Mouse (Mus musculus) limb, embryonic 11.5 days (tissue): ENCODE data around the gene Cobll1. TPM values are rescaled to one million over a fixed set of nuclear protein-coding genes. Genes with fewer than 3 reads are reported as not detected.

Experiments used
- ATAC-seq: fragments of 200-750 bp; cut with Nextera tagmentation; 2 replicates; pipeline ENCODE4 v1.8.0; 2017; ENCODE audit warnings: low read depth; ENCODE audit not compliant: insufficient number of reproducible peaks, low FRiP score, low TSS enrichment
- DNase-seq: peaks from one replicate; pipeline ENCODE4 v3.0.0-alpha.2; 2015; ENCODE audit warnings: low spot score
- H3K27ac ChIP-seq: fragments of 300-500 bp; sonication (generic); replicated peaks from 2 replicates; pipeline ENCODE4 v1.5.1; 2014; ENCODE audit warnings: low read depth, mild to moderate bottlenecking, low read length
- H3K27me3 ChIP-seq: fragments of 300-500 bp; sonication (generic); 2 replicates; pipeline ENCODE4 v1.6.1; 2014; ENCODE audit warnings: mild to moderate bottlenecking, low read length, mixed read lengths; ENCODE audit not compliant: control insufficient read depth, insufficient read depth
- H3K36me3 ChIP-seq: fragments of 300-500 bp; sonication (generic); 2 replicates; pipeline ENCODE4 v1.6.1; 2014; ENCODE audit warnings: mild to moderate bottlenecking, low read length, moderate library complexity, mixed read lengths; ENCODE audit not compliant: control insufficient read depth, insufficient read depth
- H3K4me1 ChIP-seq: fragments of 300-500 bp; sonication (generic); 2 replicates; pipeline ENCODE4 v1.6.1; 2014; ENCODE audit warnings: low read length, mixed read lengths; ENCODE audit not compliant: control insufficient read depth, insufficient read depth
- H3K4me2 ChIP-seq: fragments of 300-500 bp; sonication (generic); 2 replicates; pipeline ENCODE4 v1.6.1; 2014; ENCODE audit warnings: low read depth, mild to moderate bottlenecking, moderate library complexity; ENCODE audit not compliant: severe bottlenecking
- H3K4me3 ChIP-seq: fragments of 300-500 bp; sonication (generic); 2 replicates; pipeline ENCODE4 v1.5.1; 2014; ENCODE audit warnings: low read depth, low read length
- H3K9ac ChIP-seq: fragments of 300-500 bp; sonication (generic); 2 replicates; pipeline ENCODE4 v1.6.1; 2014; ENCODE audit warnings: mild to moderate bottlenecking, low read length
- H3K9me3 ChIP-seq: fragments of 300-500 bp; sonication (generic); 2 replicates; pipeline ENCODE4 v1.6.1; 2016; ENCODE audit warnings: low read length; ENCODE audit not compliant: control insufficient read depth
- WGBS: fragments of 180-500 bp; shearing (Covaris S2); extraction: QIAGEN DNeasy Blood & Tissue Kit; methylation state at CpG from one replicate; pipeline ENCODE4 v1.1.7; 2014; 5-methylcytosine and 5-hydroxymethylcytosine counted together
- polyA plus RNA-seq: library from polyadenylated mRNA; unstranded; fragments of >200 nt; fragmentation: Nextera tagmentation; extraction: Ambion mirVana; gene quantifications from 2 replicates; pipeline ENCODE4 v1.2.1, GENCODE M21; 2014

Gene Cobll1
- polyA plus RNA-seq, 1 experiment from 2014 or later, result 1.6 TPM

DNA sequence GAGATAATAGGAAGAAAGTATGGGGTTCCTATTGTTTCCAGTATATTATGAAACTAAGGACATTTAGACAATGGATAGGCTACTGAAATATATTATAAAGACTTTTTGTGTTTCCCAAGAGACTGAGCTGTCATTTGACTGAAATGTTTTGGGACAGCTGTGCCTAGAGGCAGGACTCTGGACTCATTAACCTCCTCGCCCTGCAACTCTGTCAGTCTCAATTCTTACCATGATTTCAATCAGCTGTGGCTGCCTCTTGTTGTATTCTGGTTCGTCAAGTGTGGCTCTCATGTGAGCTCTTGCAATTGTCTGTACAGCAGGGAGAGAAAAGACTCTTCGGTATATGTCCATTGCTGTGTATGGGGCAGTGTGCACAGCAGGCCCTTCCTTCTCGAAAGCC lies 163.8 kb downstream of the Cobll1 start:
- Histone ChIP-seq H3K9ac (no peak overlapping the region), H3K4me1 (no peaks in the 10 kb centered on the region), H3K4me3 (no peak overlapping the region), H3K36me3 (no peaks in the 10 kb centered on the region), H3K9me3 (no peaks in the 10 kb centered on the region), H3K27me3 (no peaks in the 10 kb centered on the region), H3K4me2 (no peak overlapping the region), H3K27ac (no peak overlapping the region)
- no peak for ATAC-seq
- no peak for DNase-seq
- whole genome bisulfite sequencing, result 82% methylated on average over 4 of the region's 4 CpGs

DNA sequence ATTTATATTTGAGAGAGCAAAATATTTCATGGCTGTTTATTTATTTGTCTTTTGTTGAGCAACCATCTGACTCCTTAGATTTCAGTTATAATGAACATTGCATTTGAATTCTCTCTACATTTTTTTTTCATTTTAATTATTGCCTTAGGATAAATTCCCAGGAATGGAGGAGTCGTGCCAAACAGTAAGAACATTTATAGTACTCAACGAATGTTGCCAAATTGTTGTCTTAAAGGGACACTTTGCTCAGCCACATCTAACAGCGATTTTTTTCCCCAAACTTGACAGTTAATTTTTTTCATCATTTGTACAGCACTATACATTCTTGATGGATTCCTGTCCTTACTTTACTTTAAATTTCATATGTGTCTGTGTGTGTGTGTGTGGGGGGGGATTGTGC lies 167.0 kb downstream of the Cobll1 start:
- no peaks in the 10 kb centered on the region for H3K36me3 ChIP-seq
- H3K9me3 ChIP-seq, result no peaks in the 10 kb centered on the region
- no peak overlapping the region for H3K4me2 ChIP-seq
- 82% methylated on average over 3 of the region's 3 CpGs for WGBS
- no peak overlapping the region for H3K9ac ChIP-seq
- no peak for ATAC-seq
- no peaks in the 10 kb centered on the region for H3K27me3 ChIP-seq
- DNase-seq, result no peak
- no peak overlapping the region for H3K4me3 ChIP-seq
- H3K27ac ChIP-seq, result no peak overlapping the region
- H3K4me1 ChIP-seq, result no peaks in the 10 kb centered on the region

DNA sequence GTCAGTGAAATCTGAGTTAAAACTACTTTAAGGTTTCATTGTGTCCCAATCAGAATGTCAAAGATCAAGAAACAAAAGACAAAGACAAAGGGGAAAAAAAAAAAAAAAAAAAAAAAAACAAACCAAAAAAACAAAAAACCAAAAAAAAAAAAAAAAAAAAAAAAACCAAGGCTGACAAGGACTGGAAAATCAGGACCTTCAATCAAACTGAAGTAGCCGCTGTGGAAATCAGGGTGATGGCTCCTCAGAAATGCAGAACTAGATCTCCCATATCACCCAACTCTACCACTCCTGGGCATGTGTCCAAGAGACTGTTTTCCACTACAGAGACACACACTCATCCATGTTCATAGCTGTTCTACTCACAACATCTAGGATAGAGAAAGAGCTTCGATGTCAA lies 185.4 kb downstream of the Cobll1 start:
- WGBS, result 92% methylated on average over 2 of the region's 2 CpGs
- Histone ChIP-seq H3K27me3 (no peaks in the 10 kb centered on the region), H3K9ac (no peak overlapping the region), H3K4me1 (no peaks in the 10 kb centered on the region), H3K9me3 (no peaks in the 10 kb centered on the region), H3K27ac (no peak overlapping the region), H3K4me3 (no peak overlapping the region), H3K36me3 (no peaks in the 10 kb centered on the region), H3K4me2 (no peak overlapping the region)
- ATAC-seq (no peak), DNase-seq (no peak)

- Histone ChIP-seq H3K27ac (no peak overlapping the region), H3K4me2 (no peak overlapping the region), H3K9ac (no peak overlapping the region), H3K36me3 (no peaks in the 10 kb centered on the region), H3K9me3 (no peaks in the 10 kb centered on the region), H3K4me1 (no peaks in the 10 kb centered on the region), H3K4me3 (no peak overlapping the region), H3K27me3 (no peaks in the 10 kb centered on the region)
- no peak for DNase-seq
- WGBS, result 92% methylated on average over 6 of the region's 6 CpGs
- no peak for ATAC-seq
Observed at GRCm38 (mm10) chr2:65052191-65053012, 186.8 kb downstream of the Cobll1 start.

- no peak overlapping the region for H3K27ac ChIP-seq
- DNase-seq (no peak), ATAC-seq (no peak)
- H3K4me1 ChIP-seq, result no peaks in the 10 kb centered on the region
- H3K9ac ChIP-seq, result no peak overlapping the region
- H3K4me3 ChIP-seq, result no peak overlapping the region
- no peaks in the 10 kb centered on the region for H3K36me3 ChIP-seq
- no peak overlapping the region for H3K4me2 ChIP-seq
- WGBS, result 96% methylated on average over 3 of the region's 3 CpGs
- no peaks in the 10 kb centered on the region for H3K27me3 ChIP-seq
- no peaks in the 10 kb centered on the region for H3K9me3 ChIP-seq
Observed at GRCm38 (mm10) chr2:65050776-65051175, 188.4 kb downstream of the Cobll1 start.

GRCm38 (mm10) chr2:65048234-65049017 lies 190.8 kb downstream of the Cobll1 start:
- Histone ChIP-seq H3K36me3 (no peaks in the 10 kb centered on the region), H3K9me3 (no peaks in the 10 kb centered on the region), H3K4me3 (no peak overlapping the region), H3K27me3 (no peaks in the 10 kb centered on the region), H3K9ac (no peak overlapping the region), H3K27ac (no peak overlapping the region), H3K4me2 (no peak overlapping the region), H3K4me1 (no peaks in the 10 kb centered on the region)
- ATAC-seq (no peak), DNase-seq (no peak)
- WGBS, result 68% methylated on average over 6 of the region's 6 CpGs

Other genes with a start within 250 kb of the Cobll1 start
- 2.9 and 4.1 TPM in 2 replicates for gene Grb14, start 214.4 kb downstream of the Cobll1 start, polyA plus RNA-seq
- 0.37 and 0.85 TPM in 2 replicates for gene Slc38a11, start 124.6 kb upstream of the Cobll1 start, polyA plus RNA-seq